Mouse (Mus musculus) kidney, embryonic 16.5 days (tissue): ENCODE measurements around the gene Zdhhc11. TPM values are rescaled to one million over a fixed set of nuclear protein-coding genes. Genes with fewer than 3 reads are reported as not detected.

ENCODE experiments used
- microRNA-seq: library from miRNA; unstranded; fragments of <30 nt; microRNA quantifications from one replicate; pipeline ENCODE4, GENCODE M21; 2016
- polyA plus RNA-seq: library from polyadenylated mRNA; unstranded; fragments of >200 nt; fragmentation: Nextera tagmentation; extraction: Ambion mirVana; gene quantifications from 2 replicates; pipeline ENCODE4 v1.2.1, GENCODE M21; 2015

Zdhhc11 gene
- polyA plus RNA-seq, 1 experiment from 2014 or later = not detected

Small RNA genes within 50 kb of the gene (microRNA-seq; reads per million reads assigned to microRNA genes)
- gene Gm25197 = not detected

Other genes with a start within 250 kb of the Zdhhc11 start
- 27.0 and 28.1 TPM in 2 replicates for gene Slc12a7, start 230.8 kb upstream of the Zdhhc11 start, polyA plus RNA-seq
- 7.8 and 8.2 TPM in 2 replicates for gene Nkd2, start 116.2 kb upstream of the Zdhhc11 start, polyA plus RNA-seq
- 42.9 and 45.9 TPM in 2 replicates for gene Trip13, start 26.1 kb upstream of the Zdhhc11 start, polyA plus RNA-seq
- 48.4 and 51.0 TPM in 2 replicates for gene Brd9, start 26.0 kb upstream of the Zdhhc11 start, polyA plus RNA-seq
- gene Tppp, start 45.6 kb downstream of the Zdhhc11 start, polyA plus RNA-seq = 0.71 and 0.84 TPM in 2 replicates
- 17.8 and 18.4 TPM in 2 replicates for gene Cep72, start 98.4 kb downstream of the Zdhhc11 start, polyA plus RNA-seq
- 3.7 and 4.2 TPM in 2 replicates for gene Slc9a3, start 157.6 kb downstream of the Zdhhc11 start, polyA plus RNA-seq
- 68.1 and 70.0 TPM in 2 replicates for gene Exoc3, start 244.9 kb downstream of the Zdhhc11 start, polyA plus RNA-seq